Mouse (Mus musculus): ENCODE results near the gene Ccin.

The Ccin gene

GRCm38 (mm10) chr4:44013391-44014070 lies 30.2 kb downstream of the Ccin start:
- peak; percentile 27 for DNase-seq (ENCODE audit: low read depth, low spot score)

DNA sequence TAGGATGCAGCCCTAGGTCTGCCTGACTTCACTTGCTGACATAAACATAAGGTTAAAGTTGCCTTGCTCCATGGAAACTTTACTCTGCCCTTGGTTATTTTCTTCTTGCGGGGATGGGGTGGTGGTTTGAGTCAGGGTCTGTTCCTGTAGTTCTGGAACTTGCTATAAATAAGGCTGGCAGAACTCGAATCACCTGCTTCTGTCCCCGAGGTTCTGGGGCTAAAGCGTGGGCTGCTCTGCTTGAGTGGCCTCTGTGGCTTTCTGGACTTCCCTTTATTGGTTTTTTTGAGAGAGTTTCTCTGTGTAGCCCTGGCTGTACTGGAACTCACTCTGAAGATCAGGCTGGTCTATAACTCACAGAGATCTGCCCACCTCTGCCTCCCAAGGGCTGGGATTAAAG lies 32.8 kb downstream of the Ccin start:
- no peak for DNase-seq (ENCODE audit: low read depth, low spot score)

DNA sequence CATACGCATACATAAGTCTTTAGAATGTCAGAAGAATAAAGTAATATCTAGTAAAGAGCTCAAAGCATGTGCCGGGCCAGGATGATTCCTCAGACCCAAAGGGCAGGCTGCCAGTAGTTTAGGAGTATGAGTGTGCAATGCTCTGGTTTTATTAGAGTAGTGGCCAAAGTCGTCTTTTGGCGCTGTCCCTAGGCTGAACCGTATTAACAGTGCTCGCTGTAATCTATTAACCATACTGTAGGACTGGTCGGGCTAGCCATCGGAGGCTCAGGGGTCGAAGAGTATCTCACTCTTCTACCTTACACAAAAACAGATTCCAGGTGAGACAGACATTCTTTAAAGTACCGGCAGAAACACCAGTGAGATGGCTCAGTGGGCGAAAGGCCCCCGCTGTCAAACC lies 33.5 kb downstream of the Ccin start:
- no peak for DNase-seq (ENCODE audit: low read depth, low spot score)

DNA sequence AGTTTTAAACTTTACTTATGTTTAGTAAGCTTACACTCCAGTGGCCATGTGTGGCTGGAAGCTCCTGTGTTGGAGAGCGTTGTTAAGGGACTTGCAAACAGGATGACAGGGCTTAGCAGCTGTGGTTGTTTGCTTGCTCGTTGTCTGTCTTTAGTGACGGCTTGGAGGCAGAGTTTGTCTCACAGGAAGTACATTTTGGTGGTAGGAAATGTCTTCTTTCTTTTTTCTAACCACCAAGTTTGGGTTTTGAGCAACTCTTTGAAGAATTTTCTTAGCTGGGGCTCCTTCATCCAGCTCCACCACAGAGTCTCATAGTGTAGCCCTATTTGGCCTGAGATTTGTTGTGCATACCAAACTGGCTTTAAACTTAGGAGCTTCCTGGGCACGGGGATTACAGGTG lies 39.0 kb downstream of the Ccin start:
- DNase-seq (ENCODE audit: low read depth, low spot score) = no peak

- DNase-seq (ENCODE audit: low read depth, low spot score) = no peak
Observed at GRCm38 (mm10) chr4:44022766-44023165, 39.5 kb downstream of the Ccin start.

GRCm38 (mm10) chr4:44023681-44024080 lies 40.4 kb downstream of the Ccin start:
- DNase-seq (ENCODE audit: low read depth, low spot score) = no peak

DNA sequence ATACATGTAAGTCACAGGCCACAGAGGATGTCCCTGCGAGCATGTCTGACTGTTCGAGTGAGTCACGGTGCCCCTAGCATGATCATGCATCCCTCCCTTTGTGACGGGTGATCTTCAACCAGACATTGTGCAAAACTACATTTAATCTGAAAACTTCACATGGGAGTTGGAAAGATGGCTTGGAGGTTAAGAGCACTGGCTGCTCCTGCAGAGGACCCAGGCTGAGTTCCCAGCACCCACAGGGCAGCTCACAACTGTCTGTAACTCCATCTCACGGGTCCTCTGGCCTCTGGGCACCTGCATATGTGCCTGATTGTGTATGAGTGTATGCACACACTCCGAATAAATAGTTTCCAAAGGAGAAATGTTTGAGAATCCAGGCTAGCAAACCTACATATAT lies 41.0 kb downstream of the Ccin start:
- no peak for DNase-seq (ENCODE audit: low read depth, low spot score)

- DNase-seq (ENCODE audit: low read depth, low spot score) = no peak
Observed at GRCm38 (mm10) chr4:44025570-44025969, 42.3 kb downstream of the Ccin start.

- no peak for DNase-seq (ENCODE audit: low read depth, low spot score)
Observed at GRCm38 (mm10) chr4:44028303-44029135, 45.2 kb downstream of the Ccin start.

GRCm38 (mm10) chr4:44029661-44030066 lies 46.4 kb downstream of the Ccin start:
- no peak for DNase-seq (ENCODE audit: low read depth, low spot score)

GRCm38 (mm10) chr4:44031521-44031920 lies 48.2 kb downstream of the Ccin start:
- DNase-seq (ENCODE audit: low read depth, low spot score) = no peak
